Mouse (Mus musculus): ENCODE data around the gene Osbpl5.
"Not testable (repeated sequence)": the region's sequence is repeated elsewhere in the genome, so short reads cannot be mapped to it uniquely, and the experiment has no call there.

The Osbpl5 gene

GRCm38 (mm10) chr7:143643949-143644348, 112.8 kb downstream of the Osbpl5 start:
- not testable (repeated sequence) for DNase-seq (ENCODE audit: low spot score)

Measured in spleen, adult 12 weeks (tissue).